In the genomic region with DNA sequence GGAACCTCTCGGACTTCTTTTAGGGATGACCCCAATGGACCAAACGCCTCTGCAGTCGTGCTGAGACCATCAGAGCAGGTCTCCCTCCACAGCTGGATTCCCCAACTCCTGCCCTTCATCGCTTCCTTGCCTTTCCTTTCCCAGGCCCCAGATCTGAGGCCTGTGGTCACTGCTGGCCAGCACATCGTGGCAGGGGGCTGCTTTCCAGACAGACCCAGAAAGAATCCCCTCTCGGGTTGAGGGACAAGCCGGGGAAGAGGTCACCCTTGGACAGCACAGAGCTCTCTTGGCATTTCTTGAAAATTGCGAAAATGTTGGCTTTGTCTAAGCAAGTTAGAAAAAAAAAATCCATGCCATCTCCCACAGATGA, we compare ENCODE assay signal across 9 mouse cellular contexts.
DNase-seq lines count a peak whose midpoint lies in the region; ATAC-seq and TF ChIP-seq lines count a peak whose summit lies in the region.
"Had no signal": no experiment of that assay in that cellular context is flagged by ENCODE, and none has a peak within 500 bp of the region (broad histone marks: within the 10 kb centered on the region; RNA-seq: fewer than 3 reads in every experiment).

No protein-coding gene starts in this region.

- peak overlapping the region; percentile 13; the same call in 1 of the 2 replicates for H3K9ac ChIP-seq in kidney, postnatal 0 days (ENCODE audit: low read depth, low read length)
- H3K9ac ChIP-seq in embryonic facial prominence, embryonic 13.5 days: peak overlapping the region; percentile 37; the same call in 1 of the 2 replicates
- H3K9ac ChIP-seq in heart, postnatal 0 days (replicated peaks; ENCODE audit: low read depth, low read length): no peak overlapping the region
- H3K9ac ChIP-seq in liver, embryonic 16.5 days (ENCODE audit: low read depth, low read length): no peak overlapping the region

- no peaks in the 10 kb centered on the region for H3K9me3 ChIP-seq in kidney, postnatal 0 days (replicated peaks; ENCODE audit: low read length)
- H3K9me3 ChIP-seq in embryonic facial prominence, embryonic 13.5 days: no peaks in the 10 kb centered on the region
- no peaks in the 10 kb centered on the region for H3K9me3 ChIP-seq in heart, postnatal 0 days (replicated peaks; ENCODE audit: control insufficient read depth, low read length)
- H3K9me3 ChIP-seq in liver, embryonic 16.5 days (replicated peaks; ENCODE audit: control insufficient read depth, low read length): no peaks in the 10 kb centered on the region

- no peak for TF ChIP-seq CTCF in kidney, postnatal 0 days (IDR thresholded peaks at IDR 0.05; ENCODE audit: low read depth)
- no peak for TF ChIP-seq CTCF in heart, postnatal 0 days (IDR thresholded peaks at IDR 0.05; ENCODE audit: low read depth)

- no peak for TF ChIP-seq EP300 in heart, postnatal 0 days (IDR thresholded peaks at IDR 0.05; ENCODE audit: low read depth)

- H3K27ac ChIP-seq in kidney, postnatal 0 days: peak overlapping the region; percentile 87
- H3K27ac ChIP-seq in embryonic facial prominence, embryonic 13.5 days: peak overlapping the region; percentile 95
- H3K27ac ChIP-seq in heart, postnatal 0 days (ENCODE audit: low read depth): peak overlapping the region; percentile 94
- peak overlapping the region; percentile 14; the same call in 1 of the 2 replicates for H3K27ac ChIP-seq in liver, embryonic 16.5 days (ENCODE audit: low read length)

- no peak overlapping the region for H3K4me3 ChIP-seq in kidney, postnatal 0 days (replicated peaks; ENCODE audit: low read depth, low read length)
- H3K4me3 ChIP-seq in embryonic facial prominence, embryonic 13.5 days: no peak overlapping the region
- no peak overlapping the region for H3K4me3 ChIP-seq in heart, postnatal 0 days (ENCODE audit: low read depth, low read length)
- H3K4me3 ChIP-seq in liver, embryonic 16.5 days (ENCODE audit: low read depth, low read length): no peak overlapping the region

- peaks cover 36% of the 10 kb centered on the region for H3K4me1 ChIP-seq in kidney, postnatal 0 days (replicated peaks; ENCODE audit: insufficient read depth, low read length)
- H3K4me1 ChIP-seq in embryonic facial prominence, embryonic 13.5 days: peaks cover 86% of the 10 kb centered on the region
- peaks cover 21% of the 10 kb centered on the region for H3K4me1 ChIP-seq in heart, postnatal 0 days (ENCODE audit: control insufficient read depth, insufficient read depth)
- H3K4me1 ChIP-seq in liver, embryonic 16.5 days (ENCODE audit: control insufficient read depth, low read depth, low read length): no peaks in the 10 kb centered on the region; the same call in 1 of the 2 replicates

- 47% methylated on average over 8 of the region's 8 CpGs for WGBS in kidney, postnatal 0 days
- WGBS in embryonic facial prominence, embryonic 13.5 days: 64% methylated on average over 8 of the region's 8 CpGs
- 50% methylated on average over 8 of the region's 8 CpGs for WGBS in heart, postnatal 0 days
- 57% methylated on average over 8 of the region's 8 CpGs for WGBS in liver, embryonic 16.5 days (ENCODE audit: insufficient replicate concordance)

- no peaks in the 10 kb centered on the region for H3K36me3 ChIP-seq in kidney, postnatal 0 days (ENCODE audit: insufficient read depth, low read length)
- H3K36me3 ChIP-seq in embryonic facial prominence, embryonic 13.5 days: no peaks in the 10 kb centered on the region
- no peaks in the 10 kb centered on the region for H3K36me3 ChIP-seq in heart, postnatal 0 days (replicated peaks; ENCODE audit: control insufficient read depth, insufficient read depth, low read length)
- H3K36me3 ChIP-seq in liver, embryonic 16.5 days (ENCODE audit: control insufficient read depth, insufficient read depth): no peaks in the 10 kb centered on the region

- H3K4me2 ChIP-seq in kidney, postnatal 0 days (ENCODE audit: low read length): no peak overlapping the region
- no peak overlapping the region for H3K4me2 ChIP-seq in embryonic facial prominence, embryonic 13.5 days
- no peak overlapping the region for H3K4me2 ChIP-seq in heart, postnatal 0 days (ENCODE audit: low read depth, low read length)
- H3K4me2 ChIP-seq in liver, embryonic 16.5 days (ENCODE audit: low read depth, low read length): no peak overlapping the region

- H3K27me3 ChIP-seq in kidney, postnatal 0 days (ENCODE audit: insufficient read depth, low read length): no peaks in the 10 kb centered on the region
- H3K27me3 ChIP-seq in embryonic facial prominence, embryonic 13.5 days: no peaks in the 10 kb centered on the region
- H3K27me3 ChIP-seq in heart, postnatal 0 days (ENCODE audit: control insufficient read depth, insufficient read depth, low read length): no peaks in the 10 kb centered on the region
- no peaks in the 10 kb centered on the region for H3K27me3 ChIP-seq in liver, embryonic 16.5 days (ENCODE audit: control insufficient read depth, insufficient read depth, low read depth, low read length)

- DNase-seq in kidney, postnatal 0 days (ENCODE audit: low spot score): no peak
- no peak for DNase-seq in kidney, postnatal 25 days
- DNase-seq in heart, postnatal 0 days (ENCODE audit: low spot score): no peak
- no peak for DNase-seq in adrenal gland, adult (ENCODE audit: inconsistent age in 2 of 2, low spot score in 1 of 2)
- DNase-seq in thymus, postnatal 4 days: no peak
- DNase-seq in kidney, adult 8-10 months: no peak
- DNase-seq: right cerebral cortex, postnatal 14 days had no signal

- ATAC-seq in kidney, postnatal 0 days (replicated peaks; ENCODE audit: low FRiP score, low read depth): no peak
- ATAC-seq in embryonic facial prominence, embryonic 13.5 days (ENCODE audit: insufficient number of reproducible peaks, insufficient read depth, low FRiP score, low TSS enrichment, low read depth): no peak
- ATAC-seq in heart, postnatal 0 days (ENCODE audit: insufficient read depth, low read depth): 0 out of 2 replicates have a peak, but pooled peaks have one; percentile 3
- no peak for ATAC-seq in liver, embryonic 16.5 days (ENCODE audit: low read depth)

Comparison
In these comparisons a context has a peak if more than half of its experiments do, and no peak if none do; other contexts are left out.
1. H3K27ac ChIP-seq: peak in every context shown above with its lines; median percentile 95 in embryonic facial prominence, embryonic 13.5 days; 94 in heart, postnatal 0 days; 87 in kidney, postnatal 0 days; 14 in liver, embryonic 16.5 days.
2. H3K9ac ChIP-seq: peak in kidney, postnatal 0 days (single experiment) and embryonic facial prominence, embryonic 13.5 days (single experiment); none in heart, postnatal 0 days (single experiment) and liver, embryonic 16.5 days (single experiment).